18 mouse cellular contexts compared by ENCODE assay signal in the genomic region with DNA sequence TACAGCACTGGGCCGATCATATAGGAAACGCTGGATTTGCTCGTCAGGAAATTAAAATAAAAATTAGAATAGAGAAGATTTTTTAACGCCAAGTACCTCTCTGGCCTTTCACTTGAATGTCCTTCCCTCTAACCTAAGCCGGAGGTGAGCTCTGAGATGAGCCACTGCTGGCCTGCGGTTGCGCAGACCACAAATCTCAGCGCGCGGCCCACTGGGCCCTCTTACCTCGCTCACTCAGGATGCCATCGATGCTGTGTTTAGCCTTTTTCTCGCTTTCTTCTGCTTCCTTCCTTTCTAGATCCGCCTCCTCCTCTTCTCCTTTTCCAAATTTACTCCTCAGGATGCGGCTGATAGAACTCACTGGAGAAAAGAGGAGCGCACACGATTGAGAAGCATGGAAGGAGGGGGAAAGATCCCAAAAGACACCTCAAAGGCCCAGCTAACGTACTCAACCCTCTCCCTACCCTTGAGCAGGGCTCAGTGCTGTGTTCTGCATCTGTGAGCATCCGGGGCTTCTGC. TPM values are rescaled to one million over a fixed set of nuclear protein-coding genes. Genes with fewer than 3 reads are reported as not detected.
DNase-seq lines count a peak whose midpoint lies in the region; ATAC-seq lines count a peak whose summit lies in the region.
"Had no signal": no experiment of that assay in that cellular context is flagged by ENCODE, and none has a peak within 500 bp of the region (broad histone marks: within the 10 kb centered on the region; RNA-seq: fewer than 3 reads in every experiment).

No protein-coding gene starts in this region.

- no peaks in the 10 kb centered on the region for H3K36me3 ChIP-seq in heart, embryonic 11.5 days (ENCODE audit: control insufficient read depth, insufficient read depth, low read length)
- no peaks in the 10 kb centered on the region for H3K36me3 ChIP-seq in hindbrain, embryonic 12.5 days
- no peaks in the 10 kb centered on the region for H3K36me3 ChIP-seq in midbrain, embryonic 13.5 days
- no peaks in the 10 kb centered on the region for H3K36me3 ChIP-seq in neural tube, embryonic 15.5 days

- H3K4me1 ChIP-seq in heart, embryonic 11.5 days (ENCODE audit: control insufficient read depth, insufficient read depth, low read length), result 0 out of 2 replicates have a peak, but pooled peaks cover 2% of the 10 kb centered on the region
- peaks cover 28% of the 10 kb centered on the region for H3K4me1 ChIP-seq in hindbrain, embryonic 12.5 days
- H3K4me1 ChIP-seq in midbrain, embryonic 13.5 days (replicated peaks), result peaks cover 53% of the 10 kb centered on the region
- H3K4me1 ChIP-seq in neural tube, embryonic 15.5 days, result peaks cover 25% of the 10 kb centered on the region

- H3K4me3 ChIP-seq in heart, embryonic 11.5 days (ENCODE audit: low read depth, low read length), result no peak overlapping the region
- H3K4me3 ChIP-seq in hindbrain, embryonic 12.5 days, result peak overlapping the region; percentile 49
- peak overlapping the region; percentile 58 for H3K4me3 ChIP-seq in midbrain, embryonic 13.5 days (replicated peaks)
- peak overlapping the region; percentile 8; the same call in 1 of the 2 replicates for H3K4me3 ChIP-seq in neural tube, embryonic 15.5 days (replicated peaks)
- H3K4me3 ChIP-seq: megakaryocyte, embryonic 14.5 days had no signal

- 4% methylated on average over 19 of the region's 19 CpGs for WGBS in heart, embryonic 11.5 days (ENCODE audit: insufficient replicate concordance)
- 6% methylated on average over 19 of the region's 19 CpGs for WGBS in hindbrain, embryonic 12.5 days
- 7% methylated on average over 19 of the region's 19 CpGs for WGBS in midbrain, embryonic 13.5 days
- 9% methylated on average over 19 of the region's 19 CpGs for WGBS in neural tube, embryonic 15.5 days

- peaks cover 98% of the 10 kb centered on the region for H3K27me3 ChIP-seq in heart, embryonic 11.5 days (ENCODE audit: control insufficient read depth, insufficient read depth, low read length)
- H3K27me3 ChIP-seq in hindbrain, embryonic 12.5 days, result peaks cover 84% of the 10 kb centered on the region
- peaks cover 77% of the 10 kb centered on the region for H3K27me3 ChIP-seq in midbrain, embryonic 13.5 days
- H3K27me3 ChIP-seq in neural tube, embryonic 15.5 days (replicated peaks), result peaks cover 77% of the 10 kb centered on the region

- no peak overlapping the region for H3K27ac ChIP-seq in heart, embryonic 11.5 days (ENCODE audit: low read depth, low read length)
- peak overlapping the region; percentile 76 for H3K27ac ChIP-seq in hindbrain, embryonic 12.5 days
- H3K27ac ChIP-seq in midbrain, embryonic 13.5 days, result peak overlapping the region; percentile 93
- H3K27ac ChIP-seq in neural tube, embryonic 15.5 days (replicated peaks), result no peak overlapping the region

- no peaks in the 10 kb centered on the region for H3K9me3 ChIP-seq in heart, embryonic 11.5 days (replicated peaks; ENCODE audit: control insufficient read depth, low read length)
- no peaks in the 10 kb centered on the region for H3K9me3 ChIP-seq in hindbrain, embryonic 12.5 days (replicated peaks)
- H3K9me3 ChIP-seq in midbrain, embryonic 13.5 days, result no peaks in the 10 kb centered on the region
- no peaks in the 10 kb centered on the region for H3K9me3 ChIP-seq in neural tube, embryonic 15.5 days (replicated peaks)

- no peak overlapping the region for H3K4me2 ChIP-seq in heart, embryonic 11.5 days
- peak overlapping the region; percentile 66 for H3K4me2 ChIP-seq in hindbrain, embryonic 12.5 days (replicated peaks)
- peak overlapping the region; percentile 75 for H3K4me2 ChIP-seq in midbrain, embryonic 13.5 days (replicated peaks)
- peak overlapping the region; percentile 25 for H3K4me2 ChIP-seq in neural tube, embryonic 15.5 days

- DNase-seq in heart, adult 11 months, result peak; percentile 45
- no peak for DNase-seq in MN1 (ENCODE audit: low spot score)
- DNase-seq in left cerebral cortex, postnatal 25 days (ENCODE audit: low spot score in 2 of 2), result no peak
- no peak for DNase-seq in thymus, postnatal 0 days (ENCODE audit: low spot score)
- DNase-seq: adrenal gland, adult 8-10 months; kidney, adult 18-20 months; liver had no signal

- no peak overlapping the region for H3K9ac ChIP-seq in heart, embryonic 11.5 days (ENCODE audit: low read depth, low read length)
- H3K9ac ChIP-seq in hindbrain, embryonic 12.5 days, result peak overlapping the region; percentile 68
- H3K9ac ChIP-seq in midbrain, embryonic 13.5 days (replicated peaks), result peak overlapping the region; percentile 78
- H3K9ac ChIP-seq in neural tube, embryonic 15.5 days (replicated peaks), result no peak overlapping the region

- no peak for ATAC-seq in heart, embryonic 11.5 days (replicated peaks; ENCODE audit: insufficient number of reproducible peaks, low FRiP score, low TSS enrichment)
- ATAC-seq in hindbrain, embryonic 12.5 days (ENCODE audit: low FRiP score), result no peak
- no peak for ATAC-seq in midbrain, embryonic 13.5 days
- ATAC-seq in neural tube, embryonic 15.5 days (ENCODE audit: low FRiP score), result no peak
- ATAC-seq: forebrain, embryonic 14.5 days had no signal

- intact Hi-C loops in left cerebral cortex, postnatal 25 days (cut with DNase I), result no loop called here

RNA-seq across cellular contexts. Expression of gene Pax3, which starts 4.7 kb away (rescaled TPM):
- polyA plus RNA-seq in heart, embryonic 11.5 days (2014; fragmentation: Nextera tagmentation; extraction: Ambion mirVana), result 0.19 and 0.24 TPM in 2 replicates
- 32.7 and 37.5 TPM in 2 replicates for polyA plus RNA-seq in hindbrain, embryonic 12.5 days (2016; fragmentation: Nextera tagmentation; extraction: Ambion mirVana)
- 30.4 and 35.6 TPM in 2 replicates for polyA plus RNA-seq in midbrain, embryonic 13.5 days (2015; fragmentation: Nextera tagmentation; extraction: Ambion mirVana)
- polyA plus RNA-seq in neural tube, embryonic 15.5 days (2015; fragmentation: Nextera tagmentation; extraction: Ambion mirVana), result 2.5 and 3.4 TPM in 2 replicates
- not detected for total RNA-seq in left cerebral cortex, postnatal 25 days (2021)
- polyA plus RNA-seq in thymus, postnatal 0 days (2015; fragmentation: Nextera tagmentation; extraction: Ambion mirVana), result 0.04 TPM in 1 of 2 replicates, not detected in the other
- total RNA-seq: adrenal gland, adult 8-10 months; common myeloid progenitor, adult 5-6 weeks; heart, postnatal 36 days had no signal
- polyA plus RNA-seq: large intestine, adult 2 months; lung, embryonic 16.5 days; urinary bladder, adult 2 months had no signal

Comparison
In these comparisons a context has a peak if more than half of its experiments do, and no peak if none do; other contexts are left out.
1. H3K27ac ChIP-seq: peak in hindbrain, embryonic 12.5 days (single experiment) and midbrain, embryonic 13.5 days (single experiment); none in heart, embryonic 11.5 days (single experiment) and neural tube, embryonic 15.5 days (single experiment).
2. H3K9ac ChIP-seq: peak in hindbrain, embryonic 12.5 days (single experiment) and midbrain, embryonic 13.5 days (single experiment); none in heart, embryonic 11.5 days (single experiment) and neural tube, embryonic 15.5 days (single experiment).